Mouse (Mus musculus) MEL (cell line): ENCODE measurements around the gene Nfix.
A peak's percentile ranks its signal among the peaks of the same experiment; 100 is the strongest.

ENCODE experiments used
- CTCF ChIP-seq, 3 experiments: IDR thresholded peaks in 2 of 3; conservative IDR thresholded peaks in 1 of 3; 2 replicates each; pipeline ENCODE4 v1.5.1; 2011 to 2012; ENCODE audit warnings: low read length in 3 of 3, low read depth in 2 of 3, mild to moderate bottlenecking in 2 of 3, improper control_type of control experiment in 1 of 3, inconsistent platforms in 1 of 3, mixed read lengths in 1 of 3, moderate library complexity in 1 of 3; ENCODE audit not compliant: control insufficient read depth in 1 of 3, insufficient read depth in 1 of 3, poor library complexity in 1 of 3, severe bottlenecking in 1 of 3
- EP300 ChIP-seq, 2 experiments: IDR thresholded peaks; 2 replicates each; pipeline ENCODE4 v1.6.1; 2011; ENCODE audit warnings: improper control_type of control experiment in 2 of 2, low read length in 2 of 2, low read depth in 1 of 2, mild to moderate bottlenecking in 1 of 2
- MEF2A ChIP-seq: IDR thresholded peaks from 2 replicates; pipeline ENCODE4 v1.6.1; 2014; ENCODE audit warnings: low read depth, mild to moderate bottlenecking, inconsistent platforms, low read length, improper control_type of control experiment; ENCODE audit not compliant: poor library complexity, insufficient replicate concordance, severe bottlenecking; ENCODE audit errors: extremely low read depth
- MXI1 ChIP-seq: IDR thresholded peaks from 2 replicates; pipeline ENCODE4 v1.6.1; 2011; ENCODE audit warnings: mild to moderate bottlenecking, low read depth, low read length, improper control_type of control experiment
- POLR2A ChIP-seq, 2 experiments: IDR thresholded peaks; 2 replicates each; pipeline ENCODE4 v1.6.1; 2011 to 2012; ENCODE audit warnings: low read length in 2 of 2, mild to moderate bottlenecking in 2 of 2, control low read depth in 1 of 2, improper control_type of control experiment in 1 of 2, low read depth in 1 of 2, moderate library complexity in 1 of 2; ENCODE audit not compliant: control insufficient read depth in 1 of 2, insufficient read depth in 1 of 2, poor library complexity in 1 of 2
- POLR2AphosphoS5 ChIP-seq: IDR thresholded peaks from 2 replicates; pipeline ENCODE4 v1.6.1; 2012; ENCODE audit warnings: low read depth, borderline replicate concordance, mild to moderate bottlenecking, inconsistent platforms, low read length, moderate library complexity, mixed read lengths
- TBP ChIP-seq: IDR thresholded peaks from 2 replicates; pipeline ENCODE4 v1.8.0; 2011; ENCODE audit warnings: low read depth, low read length, improper control_type of control experiment
- USF1 ChIP-seq: IDR thresholded peaks from 2 replicates; pipeline ENCODE4 v1.6.1; 2014; ENCODE audit warnings: low read depth, mild to moderate bottlenecking, inconsistent platforms, low read length, improper control_type of control experiment, moderate library complexity
- ZC3H11A ChIP-seq: IDR thresholded peaks from 2 replicates; pipeline ENCODE4 v1.6.1; 2012; ENCODE audit warnings: low read depth, mild to moderate bottlenecking, inconsistent platforms, low read length, improper control_type of control experiment
- ZKSCAN1 ChIP-seq: IDR thresholded peaks from 2 replicates; pipeline ENCODE4 v1.6.1; 2012; ENCODE audit warnings: low read depth, mild to moderate bottlenecking, inconsistent platforms, low read length, improper control_type of control experiment, moderate library complexity

DNA sequence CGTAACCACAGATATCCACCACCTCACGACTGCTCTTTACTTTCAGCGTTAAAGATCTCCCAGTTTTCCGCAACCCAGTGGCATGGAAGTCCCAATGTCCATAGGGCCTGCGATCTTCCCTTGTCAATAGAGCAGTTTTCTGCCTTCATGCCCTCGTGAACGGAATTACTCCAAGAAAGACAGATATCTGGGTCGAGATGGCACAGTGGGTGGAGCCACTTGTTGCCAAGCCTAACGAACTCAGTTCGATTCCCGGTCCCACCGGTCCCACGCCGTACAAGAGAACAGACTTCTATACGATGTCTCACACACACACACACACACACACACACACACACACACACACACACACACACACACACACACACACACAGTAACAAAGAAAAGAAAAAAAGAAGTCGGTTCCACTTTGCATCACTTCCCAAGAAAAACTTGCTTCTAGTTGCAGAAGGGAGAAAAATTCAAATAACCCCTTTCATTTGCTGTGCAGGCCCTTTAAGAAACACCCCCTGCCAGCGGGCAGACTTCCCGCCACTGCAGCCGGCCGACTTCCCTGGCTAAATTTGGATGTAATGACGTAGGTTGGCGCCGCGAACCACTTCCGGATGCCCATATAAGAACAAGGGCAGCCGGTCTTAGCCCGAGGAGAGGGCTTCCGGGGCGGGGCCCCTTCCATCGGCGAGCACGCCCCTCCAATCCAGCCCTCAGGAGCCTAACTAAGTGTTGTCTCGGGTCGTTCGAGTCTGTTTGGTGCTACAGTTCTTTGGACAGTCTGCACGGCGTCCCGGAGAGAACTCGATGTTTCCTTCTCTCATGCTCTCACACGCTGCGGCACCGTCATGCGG, 136.4 kb downstream of the Nfix start:
- TF ChIP-seq POLR2A (IDR thresholded peaks at IDR 0.05; ENCODE audit: control insufficient read depth in 1 of 2, insufficient read depth in 1 of 2, low read depth in 1 of 2, low read length in 2 of 2, poor library complexity in 1 of 2) (peak; percentile 72 to 97), MEF2A (peak; percentile 96), ZC3H11A (no peak), ZKSCAN1 (no peak), CTCF (IDR thresholded peaks at IDR 0.05 in 2 of 3, conservative IDR thresholded peaks at IDR 0.05 in 1 of 3; ENCODE audit: control insufficient read depth in 1 of 3, insufficient read depth in 1 of 3, low read depth in 2 of 3, low read length in 3 of 3, poor library complexity in 1 of 3, severe bottlenecking in 1 of 3) (no peak), POLR2AphosphoS5 (no peak), EP300 (IDR thresholded peaks at IDR 0.05; ENCODE audit: low read depth in 1 of 2, low read length in 2 of 2) (0 out of 4 replicates have a peak, but pooled peaks of 1 of the 2 experiments have one; percentile 33), TBP (peak; percentile 94), MXI1 (peak; percentile 63; the same call in 1 of the 2 replicates), USF1 (no peak)
